Mouse (Mus musculus) hindbrain, embryonic 15.5 days (tissue): ENCODE data around the gene Sult2b1. TPM values are rescaled to one million over a fixed set of nuclear protein-coding genes. Genes with fewer than 3 reads are reported as not detected.

ENCODE experiments used
- ATAC-seq: fragments of 200-750 bp; cut with Nextera tagmentation; 2 replicates; pipeline ENCODE4 v1.8.0; 2017; ENCODE audit warnings: low read depth, moderate number of reproducible peaks, moderate TSS enrichment; ENCODE audit not compliant: low FRiP score
- H3K27ac ChIP-seq: fragments of 300-500 bp; sonication (generic); replicated peaks from 2 replicates; pipeline ENCODE4 v1.5.1; 2015; ENCODE audit warnings: mild to moderate bottlenecking, inconsistent platforms
- H3K27me3 ChIP-seq: fragments of 300-500 bp; sonication (generic); 2 replicates; pipeline ENCODE4 v1.6.1; 2015; ENCODE audit warnings: control low read depth, inconsistent platforms
- H3K36me3 ChIP-seq: fragments of 300-500 bp; sonication (generic); 2 replicates; pipeline ENCODE4 v1.6.1; 2015; ENCODE audit warnings: control low read depth, inconsistent platforms
- H3K4me1 ChIP-seq: fragments of 300-500 bp; sonication (generic); replicated peaks from 2 replicates; pipeline ENCODE4 v1.6.1; 2015; ENCODE audit warnings: control low read depth, inconsistent platforms
- H3K4me2 ChIP-seq: fragments of 300-500 bp; sonication (generic); 2 replicates; pipeline ENCODE4 v1.6.1; 2015; ENCODE audit warnings: moderate library complexity, mild to moderate bottlenecking, inconsistent platforms
- H3K4me3 ChIP-seq: fragments of 300-500 bp; sonication (generic); 2 replicates; pipeline ENCODE4 v1.5.1; 2015; ENCODE audit warnings: mild to moderate bottlenecking, inconsistent platforms
- H3K9ac ChIP-seq: fragments of 300-500 bp; sonication (generic); 2 replicates; pipeline ENCODE4 v1.6.1; 2015; ENCODE audit warnings: inconsistent platforms
- H3K9me3 ChIP-seq: fragments of 300-500 bp; sonication (generic); 2 replicates; pipeline ENCODE4 v1.6.1; 2016; ENCODE audit warnings: control low read depth, inconsistent platforms
- WGBS: fragments of 180-500 bp; shearing (Covaris S2); methylation state at CpG from one replicate; pipeline ENCODE4 v1.1.7; 2015; 5-methylcytosine and 5-hydroxymethylcytosine counted together
- polyA plus RNA-seq: library from polyadenylated mRNA; unstranded; fragments of >200 nt; fragmentation: Nextera tagmentation; extraction: Ambion mirVana; gene quantifications from 2 replicates; pipeline ENCODE4 v1.2.1, GENCODE M21; 2015

Sult2b1 gene
- 6.3 TPM in 2 replicates for polyA plus RNA-seq

- Histone ChIP-seq H3K27me3 (no peaks in the 10 kb centered on the region), H3K27ac (peak within 1 kb of the TSS; percentile 97)
- WGBS: 9% methylated on average over 20 of the region's 20 CpGs
These were observed at the start of gene Sult2b1 for GRCm38 (mm10) chr7:45784524-45785372. Gene Sult2b1 (minus strand): TSS chr7:45784669.

DNA sequence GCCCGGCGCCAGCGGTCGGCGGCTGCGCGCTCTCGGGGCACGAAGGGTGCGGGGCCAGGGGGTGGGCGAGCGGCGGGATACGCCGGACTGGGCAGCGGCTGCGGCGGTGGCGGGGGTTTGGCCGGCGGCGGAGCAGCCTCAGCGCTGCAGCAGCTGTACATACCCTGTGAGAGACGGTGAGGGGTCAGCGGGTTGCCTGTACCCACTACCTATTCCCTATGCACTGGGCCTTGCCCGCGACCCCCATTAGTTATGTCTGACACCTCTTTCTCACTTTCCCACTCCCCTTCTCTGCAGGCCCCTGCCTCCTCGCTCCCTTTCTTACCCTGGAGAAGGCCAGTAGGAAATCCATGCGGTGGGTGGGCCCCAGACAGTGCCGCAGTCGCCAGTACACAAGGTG is 49.5 kb upstream of the Sult2b1 start:
- peak overlapping the region; percentile 47 for H3K4me2 ChIP-seq
- H3K27ac ChIP-seq: no peak overlapping the region
- H3K9ac ChIP-seq: no peak overlapping the region
- peak overlapping the region; percentile 28 for H3K4me3 ChIP-seq
- no peaks in the 10 kb centered on the region for H3K9me3 ChIP-seq
- H3K36me3 ChIP-seq: no peaks in the 10 kb centered on the region
- peaks cover 64% of the 10 kb centered on the region for H3K27me3 ChIP-seq
- no peak for ATAC-seq
- peaks cover 37% of the 10 kb centered on the region for H3K4me1 ChIP-seq
- 5% methylated on average over 9 of the region's 31 CpGs for WGBS

More at GRCm38 (mm10) chr7:45784524-45785372, at the start of gene Sult2b1:
- peaks cover 23% of the 10 kb centered on the region for H3K36me3 ChIP-seq
- H3K4me3 ChIP-seq: peak within 1 kb of the TSS; percentile 90
- no peaks in the 10 kb centered on the region; the same call in 1 of the 2 replicates for H3K9me3 ChIP-seq
- peak within 1 kb of the TSS; percentile 96 for H3K9ac ChIP-seq
- ATAC-seq: peak; percentile 77
- H3K4me2 ChIP-seq: peak within 1 kb of the TSS; percentile 64
- peaks cover 22% of the 10 kb centered on the region for H3K4me1 ChIP-seq

GRCm38 (mm10) chr7:45833148-45833790 is 48.8 kb upstream of the Sult2b1 start:
- Histone ChIP-seq H3K27me3 (peaks cover 63% of the 10 kb centered on the region), H3K4me3 (peak overlapping the region; percentile 28), H3K27ac (no peak overlapping the region), H3K4me1 (peaks cover 37% of the 10 kb centered on the region), H3K9ac (no peak overlapping the region), H3K4me2 (peak overlapping the region; percentile 47), H3K9me3 (no peaks in the 10 kb centered on the region), H3K36me3 (peaks cover 3% of the 10 kb centered on the region; the same call in 1 of the 2 replicates)
- no peak for ATAC-seq
- under 1% methylated on average over 65 of the region's 86 CpGs for WGBS

DNA sequence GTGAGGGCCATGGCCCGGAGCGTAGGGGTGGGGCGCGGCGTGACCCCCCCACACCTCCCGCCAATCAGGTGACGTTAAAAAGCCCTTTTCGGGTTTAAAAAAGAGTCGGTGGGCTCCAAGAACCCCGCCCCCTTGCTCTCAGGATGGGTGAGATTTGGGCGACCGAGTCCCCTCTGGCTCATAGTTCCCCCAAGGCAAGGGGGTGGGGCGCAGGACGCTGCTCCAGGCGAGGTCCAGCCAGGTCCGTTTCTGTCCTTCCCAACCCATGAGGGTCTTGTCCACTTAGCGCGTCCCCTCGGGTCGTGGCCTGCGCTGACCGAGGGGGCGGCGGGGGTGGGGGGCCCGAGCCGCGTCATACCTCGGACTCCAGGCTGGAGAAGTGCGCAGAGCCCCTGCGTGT is 48.0 kb upstream of the Sult2b1 start:
- peaks cover 59% of the 10 kb centered on the region for H3K27me3 ChIP-seq
- ATAC-seq: no peak
- no peak overlapping the region for H3K27ac ChIP-seq
- H3K4me1 ChIP-seq: peaks cover 37% of the 10 kb centered on the region
- WGBS: 11% methylated on average over 30 of the region's 30 CpGs
- no peak overlapping the region for H3K9ac ChIP-seq
- peak overlapping the region; percentile 47 for H3K4me2 ChIP-seq
- H3K36me3 ChIP-seq: peaks cover 10% of the 10 kb centered on the region; the same call in 1 of the 2 replicates
- H3K4me3 ChIP-seq: peak overlapping the region; percentile 28
- no peaks in the 10 kb centered on the region for H3K9me3 ChIP-seq

DNA sequence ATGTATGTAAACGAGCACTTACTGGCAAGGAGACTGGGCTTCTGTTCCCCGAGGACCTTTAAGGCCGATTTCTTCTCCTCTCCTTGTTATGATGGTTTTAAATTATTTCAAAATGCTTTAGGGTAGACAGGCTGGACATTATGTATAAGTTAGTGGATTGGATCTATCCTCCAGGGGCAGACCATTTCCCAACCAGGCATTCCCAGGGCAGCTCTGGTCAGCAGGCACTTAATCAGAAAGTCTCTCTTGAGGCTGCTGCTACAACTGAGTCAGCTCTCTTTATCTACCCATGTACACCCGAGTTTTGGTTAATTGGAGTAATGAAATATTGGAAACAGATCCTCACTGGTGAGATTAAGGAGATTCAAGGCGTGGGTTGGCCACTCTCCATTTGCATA is 46.7 kb upstream of the Sult2b1 start:
- peak overlapping the region; percentile 89 for H3K4me2 ChIP-seq
- peak overlapping the region; percentile 75 for H3K4me3 ChIP-seq
- H3K36me3 ChIP-seq: peaks cover 23% of the 10 kb centered on the region
- H3K9me3 ChIP-seq: no peaks in the 10 kb centered on the region
- peak overlapping the region; percentile 90 for H3K27ac ChIP-seq
- peaks cover 46% of the 10 kb centered on the region for H3K27me3 ChIP-seq
- 14% methylated on average over 5 of the region's 5 CpGs for WGBS
- H3K9ac ChIP-seq: peak overlapping the region; percentile 60
- H3K4me1 ChIP-seq: peaks cover 37% of the 10 kb centered on the region
- peak; percentile 17 for ATAC-seq

DNA sequence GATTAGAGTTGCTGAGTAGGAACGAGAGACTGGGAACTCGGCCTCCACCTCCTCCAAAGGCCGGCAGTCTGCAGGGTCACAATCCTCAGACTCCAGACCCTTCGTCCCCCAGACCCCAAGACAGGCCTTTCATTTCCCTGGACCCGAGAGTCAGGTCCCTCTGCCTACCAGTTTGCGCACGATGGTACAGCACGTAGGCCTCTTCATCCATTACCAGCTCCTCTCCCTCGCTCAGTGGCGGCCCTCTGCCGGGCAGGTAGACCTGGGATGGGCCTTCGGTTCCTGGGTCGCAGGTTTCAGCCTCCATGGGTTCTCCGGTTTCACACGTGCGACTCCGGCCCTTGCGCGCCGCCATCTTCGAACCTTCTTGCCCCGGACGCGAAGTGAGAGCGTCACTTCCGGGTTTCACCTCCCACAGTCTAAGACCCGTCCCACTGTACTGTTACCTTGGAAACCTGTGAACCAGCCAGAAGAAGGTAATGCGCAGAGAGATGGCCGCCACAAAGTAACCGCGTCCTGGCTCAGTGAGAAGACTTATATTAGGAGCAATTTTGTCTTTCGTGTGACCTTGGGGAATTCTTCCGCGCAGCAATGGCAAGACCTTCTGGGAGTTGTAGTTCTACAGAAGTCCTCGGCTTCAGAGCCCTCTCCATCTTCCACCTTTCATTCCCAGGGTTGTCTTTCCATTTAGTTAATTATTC is 46.1 kb upstream of the Sult2b1 start, which contains the start of gene Grwd1:
TSS of gene Grwd1 (minus strand) at position 518 of the 701 bp plus-strand sequence.
- Histone ChIP-seq H3K27ac (peak within 1 kb of the TSS; percentile 90), H3K4me3 (peak within 1 kb of the TSS; percentile 75), H3K36me3 (peaks cover 29% of the 10 kb centered on the region), H3K9ac (peak within 1 kb of the TSS; percentile 60), H3K9me3 (no peaks in the 10 kb centered on the region), H3K4me2 (peak within 1 kb of the TSS; percentile 89), H3K27me3 (peaks cover 41% of the 10 kb centered on the region), H3K4me1 (peaks cover 37% of the 10 kb centered on the region)
- ATAC-seq: peak; percentile 93
- WGBS: under 1% methylated on average over 35 of the region's 35 CpGs

- peaks cover 1% of the 10 kb centered on the region for H3K27me3 ChIP-seq
- H3K9ac ChIP-seq: no peak overlapping the region
- H3K4me1 ChIP-seq: peaks cover 17% of the 10 kb centered on the region
- ATAC-seq: no peak
- H3K4me3 ChIP-seq: no peak overlapping the region
- H3K4me2 ChIP-seq: no peak overlapping the region
- no peak overlapping the region for H3K27ac ChIP-seq
- peaks cover 37% of the 10 kb centered on the region for H3K36me3 ChIP-seq
- 87% methylated on average over 7 of the region's 7 CpGs for WGBS
- H3K9me3 ChIP-seq: no peaks in the 10 kb centered on the region
These were observed 42.2 kb upstream of the Sult2b1 start for GRCm38 (mm10) chr7:45826631-45827030.

- WGBS: 80% methylated on average over 7 of the region's 7 CpGs
These were observed 40.1 kb upstream of the Sult2b1 start, which contains the start of gene Kcnj14 for GRCm38 (mm10) chr7:45824598-45824997. Gene Kcnj14 (minus strand): TSS chr7:45824782.

DNA sequence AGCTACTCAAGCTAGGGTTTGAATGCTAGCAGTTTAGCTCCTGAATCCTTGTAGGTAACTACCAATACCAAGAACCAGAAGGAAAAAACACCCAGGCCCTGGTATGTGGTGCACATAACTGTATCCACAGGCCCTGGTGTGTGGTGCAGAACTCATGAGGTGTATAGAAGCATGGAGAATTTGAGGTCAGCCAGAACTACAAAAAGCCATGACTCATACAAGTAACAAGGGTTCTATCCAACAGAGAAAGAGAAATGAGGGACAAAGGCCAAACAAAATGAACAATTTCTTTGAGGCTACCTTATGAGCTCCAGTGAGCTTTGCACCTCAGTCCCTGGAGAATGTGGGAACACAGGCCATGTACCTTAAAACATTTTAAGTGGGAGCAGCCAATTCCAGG is 36.4 kb upstream of the Sult2b1 start:
- Histone ChIP-seq H3K9me3 (no peaks in the 10 kb centered on the region), H3K27ac (no peak overlapping the region), H3K9ac (no peak overlapping the region), H3K4me2 (no peak overlapping the region), H3K36me3 (peaks cover 12% of the 10 kb centered on the region), H3K4me3 (no peak overlapping the region), H3K4me1 (0 out of 2 replicates have a peak, but pooled peaks cover under 1% of the 10 kb centered on the region), H3K27me3 (peaks cover 5% of the 10 kb centered on the region)
- ATAC-seq: no peak

More at GRCm38 (mm10) chr7:45824598-45824997, 40.1 kb upstream of the Sult2b1 start, which contains the start of gene Kcnj14:
- H3K9ac ChIP-seq: no peak within 1 kb of the TSS
- H3K4me1 ChIP-seq: peaks cover 2% of the 10 kb centered on the region
- peaks cover 5% of the 10 kb centered on the region for H3K27me3 ChIP-seq
- peaks cover 37% of the 10 kb centered on the region for H3K36me3 ChIP-seq
- no peaks in the 10 kb centered on the region for H3K9me3 ChIP-seq
- no peak within 1 kb of the TSS for H3K4me3 ChIP-seq
- no peak within 1 kb of the TSS for H3K4me2 ChIP-seq
- no peak within 1 kb of the TSS for H3K27ac ChIP-seq
- ATAC-seq: no peak

DNA sequence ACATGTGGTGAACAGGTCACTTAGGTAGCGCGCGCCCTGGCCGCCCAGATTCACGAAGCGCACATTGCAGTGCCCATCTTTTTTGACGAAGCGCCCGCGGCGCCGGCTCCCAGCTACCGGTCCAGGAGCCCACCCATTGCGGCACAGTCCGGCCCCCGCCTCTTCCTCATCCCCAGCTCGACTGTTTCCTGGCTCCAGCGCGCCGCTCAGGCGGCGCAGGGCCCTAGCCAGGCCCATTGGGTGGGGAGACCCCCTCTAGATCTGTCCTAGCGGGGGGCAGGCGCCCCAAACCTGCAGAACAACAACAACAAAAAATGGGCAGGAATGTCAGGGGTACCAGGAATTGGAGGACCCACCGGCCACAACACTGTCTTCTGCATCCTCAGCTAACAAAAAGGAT is 35.4 kb upstream of the Sult2b1 start:
- Histone ChIP-seq H3K9me3 (no peaks in the 10 kb centered on the region), H3K9ac (no peak overlapping the region), H3K4me2 (peak overlapping the region; percentile 30), H3K4me1 (peaks cover 11% of the 10 kb centered on the region), H3K27ac (no peak overlapping the region), H3K36me3 (peaks cover 2% of the 10 kb centered on the region), H3K4me3 (no peak overlapping the region), H3K27me3 (peaks cover 5% of the 10 kb centered on the region)
- no peak for ATAC-seq
- WGBS: 12% methylated on average over 25 of the region's 25 CpGs

GRCm38 (mm10) chr7:45815984-45816351 is 31.5 kb upstream of the Sult2b1 start:
- Histone ChIP-seq H3K4me2 (no peak overlapping the region), H3K36me3 (peaks cover 13% of the 10 kb centered on the region), H3K4me1 (peaks cover 32% of the 10 kb centered on the region), H3K4me3 (no peak overlapping the region), H3K27me3 (peaks cover 5% of the 10 kb centered on the region), H3K9ac (no peak overlapping the region), H3K9me3 (no peaks in the 10 kb centered on the region), H3K27ac (no peak overlapping the region)
- no peak for ATAC-seq
- WGBS: 46% methylated on average over 2 of the region's 2 CpGs
